Mouse (Mus musculus) brain, adult 2 months (tissue): ENCODE results near the gene Unc50.

ENCODE experiments used
- DNase-seq: peaks from one replicate; pipeline ENCODE4 v3.0.0; 2011; ENCODE audit warnings: low read depth, low spot score

Unc50 gene

DNA sequence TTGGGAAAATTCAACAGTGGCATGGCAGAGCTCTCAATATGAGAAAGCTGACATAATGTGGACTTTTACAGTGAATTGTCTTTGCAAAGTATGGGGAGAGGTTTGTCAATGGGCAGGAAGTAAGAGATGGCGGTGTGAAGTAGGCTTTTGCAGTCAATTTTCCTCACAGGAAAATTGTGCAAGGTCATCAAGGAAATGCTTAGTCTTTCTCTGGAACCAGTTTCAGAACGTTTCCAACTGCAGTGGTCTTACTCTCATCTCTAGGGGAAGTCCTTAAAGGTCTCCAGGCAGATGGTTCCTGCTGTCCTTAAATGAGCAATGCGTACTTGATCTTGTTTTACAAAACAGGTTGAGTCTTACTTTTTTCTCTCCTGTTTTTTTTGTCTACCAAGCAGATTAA is 57.1 kb downstream of the Unc50 start:
- no peak for DNase-seq

DNA sequence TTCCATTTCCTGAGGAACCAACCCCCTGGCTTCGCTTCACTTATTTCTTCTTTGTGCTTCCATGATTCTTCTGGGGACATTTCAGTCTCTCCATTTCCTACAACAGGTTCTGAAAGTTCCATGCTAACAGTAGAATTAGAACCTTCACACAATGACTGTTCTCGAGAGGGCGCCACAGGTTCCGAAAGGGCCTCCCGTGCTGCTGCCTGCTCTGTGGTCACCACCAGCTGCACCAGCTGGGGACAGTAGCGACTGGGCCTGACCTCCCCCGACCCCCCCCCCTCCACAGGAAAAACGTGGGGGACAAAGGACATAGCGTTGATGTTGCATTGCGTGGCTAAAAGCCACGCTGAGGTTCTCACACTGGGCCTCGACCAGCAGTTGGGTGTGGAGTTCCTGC is 58.6 kb downstream of the Unc50 start:
- DNase-seq, result no peak
